Mouse (Mus musculus) embryo, embryonic 11.5 days (tissue): ENCODE data around the gene Gm8906.
"Not testable (repeated sequence)": the region's sequence is repeated elsewhere in the genome, so short reads cannot be mapped to it uniquely, and the experiment has no call there.

Source experiments
- DNase-seq: peaks from one replicate; pipeline ENCODE4 v3.0.0-alpha.2; 2012; ENCODE audit warnings: low read depth, low spot score

The Gm8906 gene

GRCm38 (mm10) chr5:11502385-11502784, at the start of gene Gm8906:
Gm8906 (plus strand) TSS chr5:11502685.
- not testable (repeated sequence) for DNase-seq
